Mouse (Mus musculus): ENCODE results near the gene 4921517D22Rik. TPM values are rescaled to one million over a fixed set of nuclear protein-coding genes. Genes with fewer than 3 reads are reported as not detected.

Gene 4921517D22Rik
- polyA plus RNA-seq, 1 experiment: not detected

- TF ChIP-seq POLR2A (IDR thresholded peaks at IDR 0.05; ENCODE audit: low read depth, low read length) (no peak), CTCF (IDR thresholded peaks at IDR 0.05; ENCODE audit: extremely low read depth, insufficient read length, insufficient replicate concordance, low read depth, low read length) (no peak)
- Histone ChIP-seq H3K4me3 (ENCODE audit: low read depth, low read length) (no peak overlapping the region), H3K4me1 (ENCODE audit: control insufficient read depth, insufficient read depth, insufficient read length, low read length) (no peaks in the 10 kb centered on the region), H3K27ac (ENCODE audit: insufficient read depth, low read depth, low read length) (no peak overlapping the region), H3K27me3 (ENCODE audit: control insufficient read depth, insufficient read depth, low read length) (no peaks in the 10 kb centered on the region), H3K36me3 (ENCODE audit: control insufficient read depth, insufficient read depth, low read length) (no peaks in the 10 kb centered on the region)
- 86% methylated on average over 3 of the region's 3 CpGs for WGBS
Observed at GRCm38 (mm10) chr13:59689843-59690242, 4.1 kb downstream of the 4921517D22Rik start.

GRCm38 (mm10) chr13:59689313-59689712 is 4.6 kb downstream of the 4921517D22Rik start:
- no peaks in the 10 kb centered on the region for H3K36me3 ChIP-seq (ENCODE audit: control insufficient read depth, insufficient read depth, low read length)
- no peaks in the 10 kb centered on the region for H3K4me1 ChIP-seq (ENCODE audit: control insufficient read depth, insufficient read depth, insufficient read length, low read length)
- WGBS: 83% methylated on average over 9 of the region's 9 CpGs
- no peaks in the 10 kb centered on the region for H3K27me3 ChIP-seq (ENCODE audit: control insufficient read depth, insufficient read depth, low read length)
- H3K27ac ChIP-seq (ENCODE audit: insufficient read depth, low read depth, low read length): no peak overlapping the region
- no peak overlapping the region for H3K4me3 ChIP-seq (ENCODE audit: low read depth, low read length)
- TF ChIP-seq CTCF (IDR thresholded peaks at IDR 0.05; ENCODE audit: extremely low read depth, insufficient read length, insufficient replicate concordance, low read depth, low read length): no peak
- TF ChIP-seq POLR2A (IDR thresholded peaks at IDR 0.05; ENCODE audit: low read depth, low read length): no peak

- Histone ChIP-seq H3K4me1 (ENCODE audit: control insufficient read depth, insufficient read depth, insufficient read length, low read length) (no peaks in the 10 kb centered on the region), H3K27me3 (ENCODE audit: control insufficient read depth, insufficient read depth, low read length) (no peaks in the 10 kb centered on the region), H3K4me3 (ENCODE audit: low read depth, low read length) (no peak overlapping the region), H3K36me3 (ENCODE audit: control insufficient read depth, insufficient read depth, low read length) (no peaks in the 10 kb centered on the region), H3K27ac (ENCODE audit: insufficient read depth, low read depth, low read length) (no peak overlapping the region)
- WGBS: 68% methylated on average over 13 of the region's 13 CpGs
- TF ChIP-seq CTCF (IDR thresholded peaks at IDR 0.05; ENCODE audit: extremely low read depth, insufficient read length, insufficient replicate concordance, low read depth, low read length): no peak
- TF ChIP-seq POLR2A (IDR thresholded peaks at IDR 0.05; ENCODE audit: low read depth, low read length): no peak
Observed at GRCm38 (mm10) chr13:59688338-59688770, 5.6 kb downstream of the 4921517D22Rik start.

GRCm38 (mm10) chr13:59685236-59685635 is 8.7 kb downstream of the 4921517D22Rik start:
- H3K4me3 ChIP-seq (ENCODE audit: low read depth, low read length): no peak overlapping the region
- WGBS: 89% methylated on average over 3 of the region's 3 CpGs
- H3K27me3 ChIP-seq (ENCODE audit: control insufficient read depth, insufficient read depth, low read length): no peaks in the 10 kb centered on the region
- no peaks in the 10 kb centered on the region for H3K36me3 ChIP-seq (ENCODE audit: control insufficient read depth, insufficient read depth, low read length)
- TF ChIP-seq CTCF (IDR thresholded peaks at IDR 0.05; ENCODE audit: extremely low read depth, insufficient read length, insufficient replicate concordance, low read depth, low read length) (no peak), POLR2A (IDR thresholded peaks at IDR 0.05; ENCODE audit: low read depth, low read length) (no peak)
- no peaks in the 10 kb centered on the region for H3K4me1 ChIP-seq (ENCODE audit: control insufficient read depth, insufficient read depth, insufficient read length, low read length)
- H3K27ac ChIP-seq (ENCODE audit: insufficient read depth, low read depth, low read length): no peak overlapping the region

GRCm38 (mm10) chr13:59682629-59683028 is 11.3 kb downstream of the 4921517D22Rik start:
- Histone ChIP-seq H3K4me1 (ENCODE audit: control insufficient read depth, insufficient read depth, insufficient read length, low read length) (no peaks in the 10 kb centered on the region), H3K27ac (ENCODE audit: insufficient read depth, low read depth, low read length) (no peak overlapping the region), H3K4me3 (ENCODE audit: low read depth, low read length) (no peak overlapping the region), H3K36me3 (ENCODE audit: control insufficient read depth, insufficient read depth, low read length) (no peaks in the 10 kb centered on the region), H3K27me3 (ENCODE audit: control insufficient read depth, insufficient read depth, low read length) (no peaks in the 10 kb centered on the region)
- 21% methylated on average over 7 of the region's 7 CpGs for WGBS
- TF ChIP-seq POLR2A (IDR thresholded peaks at IDR 0.05; ENCODE audit: low read depth, low read length) (no peak), CTCF (IDR thresholded peaks at IDR 0.05; ENCODE audit: extremely low read depth, insufficient read length, insufficient replicate concordance, low read depth, low read length) (no peak)

- Histone ChIP-seq H3K36me3 (ENCODE audit: control insufficient read depth, insufficient read depth, low read length) (no peaks in the 10 kb centered on the region), H3K4me1 (ENCODE audit: control insufficient read depth, insufficient read depth, insufficient read length, low read length) (no peaks in the 10 kb centered on the region), H3K27ac (ENCODE audit: insufficient read depth, low read depth, low read length) (no peak overlapping the region), H3K27me3 (ENCODE audit: control insufficient read depth, insufficient read depth, low read length) (no peaks in the 10 kb centered on the region), H3K4me3 (ENCODE audit: low read depth, low read length) (no peak overlapping the region)
- 68% methylated on average over 4 of the region's 4 CpGs for WGBS
- no peak for TF ChIP-seq CTCF (IDR thresholded peaks at IDR 0.05; ENCODE audit: extremely low read depth, insufficient read length, insufficient replicate concordance, low read depth, low read length)
- no peak for TF ChIP-seq POLR2A (IDR thresholded peaks at IDR 0.05; ENCODE audit: low read depth, low read length)
Observed at GRCm38 (mm10) chr13:59679908-59680307, 14.0 kb downstream of the 4921517D22Rik start.

- peaks cover under 1% of the 10 kb centered on the region; the same call in 1 of the 2 replicates for H3K4me1 ChIP-seq (ENCODE audit: control insufficient read depth, insufficient read depth, insufficient read length, low read length)
- no peak overlapping the region for H3K27ac ChIP-seq (ENCODE audit: insufficient read depth, low read depth, low read length)
- H3K36me3 ChIP-seq (ENCODE audit: control insufficient read depth, insufficient read depth, low read length): no peaks in the 10 kb centered on the region
- H3K27me3 ChIP-seq (ENCODE audit: control insufficient read depth, insufficient read depth, low read length): no peaks in the 10 kb centered on the region
- no peak for TF ChIP-seq POLR2A (IDR thresholded peaks at IDR 0.05; ENCODE audit: low read depth, low read length)
- no peak for TF ChIP-seq CTCF (IDR thresholded peaks at IDR 0.05; ENCODE audit: extremely low read depth, insufficient read length, insufficient replicate concordance, low read depth, low read length)
- no peak overlapping the region for H3K4me3 ChIP-seq (ENCODE audit: low read depth, low read length)
- WGBS: 51% methylated on average over 4 of the region's 4 CpGs
Observed at GRCm38 (mm10) chr13:59679306-59679705, 14.6 kb downstream of the 4921517D22Rik start.
